Mouse (Mus musculus): Measurements from ENCODE around the gene Akap8l.

Gene Akap8l

DNA sequence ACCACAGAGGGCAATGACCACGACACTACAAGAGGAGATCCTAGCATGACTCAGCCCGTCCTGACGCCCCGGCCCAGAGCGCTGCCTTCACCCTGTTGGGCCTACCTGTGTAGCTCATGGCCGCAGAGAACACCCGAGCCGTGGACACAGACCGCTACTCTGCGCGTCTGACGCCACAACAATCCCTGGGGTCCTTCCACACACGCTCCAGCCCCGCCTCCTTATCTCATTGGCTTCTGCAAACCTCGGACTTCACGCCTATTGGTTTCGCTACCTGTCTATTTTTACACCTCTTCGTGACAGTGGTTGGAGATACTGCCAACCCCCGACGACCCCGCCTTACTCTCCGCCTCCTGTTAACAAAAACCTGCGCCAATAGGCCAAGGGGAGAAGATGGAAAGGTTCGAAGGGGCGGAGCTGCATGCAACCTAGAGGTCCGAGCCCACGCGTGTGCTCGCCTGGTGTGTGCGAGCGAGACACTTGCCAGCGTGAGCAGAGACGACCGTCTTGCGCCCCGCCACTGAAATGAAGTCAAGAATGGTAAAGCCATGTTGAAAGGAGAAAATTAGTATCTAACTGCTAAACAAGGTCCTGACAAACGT is at the start of gene Akap8l:
Gene Akap8l (minus strand): TSS at position 226 of the 602 bp plus-strand sequence.
- DNase-seq (ENCODE audit: low read depth): peak; percentile 98

DNA sequence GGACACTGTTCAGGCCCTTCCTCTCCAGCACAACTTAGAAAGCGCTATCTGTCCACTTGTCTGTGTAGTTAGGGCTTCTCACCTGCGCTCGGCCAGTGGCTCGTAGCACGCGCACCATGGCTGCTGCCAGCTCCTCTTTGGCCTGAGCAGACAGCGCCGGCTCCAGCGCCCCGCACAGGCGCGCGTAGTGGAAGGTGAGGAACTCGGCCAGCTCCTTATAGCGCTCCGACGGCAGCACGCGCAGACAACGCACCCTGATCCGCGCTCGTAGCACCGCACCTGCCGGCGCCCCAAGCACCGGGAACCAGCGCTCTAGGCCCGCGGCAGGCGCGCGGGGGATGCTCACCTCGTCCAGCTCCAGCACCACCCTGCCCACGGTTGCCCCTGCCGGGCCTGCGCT is 45.9 kb upstream of the Akap8l start:
- DNase-seq (ENCODE audit: low read depth): no peak

DNA sequence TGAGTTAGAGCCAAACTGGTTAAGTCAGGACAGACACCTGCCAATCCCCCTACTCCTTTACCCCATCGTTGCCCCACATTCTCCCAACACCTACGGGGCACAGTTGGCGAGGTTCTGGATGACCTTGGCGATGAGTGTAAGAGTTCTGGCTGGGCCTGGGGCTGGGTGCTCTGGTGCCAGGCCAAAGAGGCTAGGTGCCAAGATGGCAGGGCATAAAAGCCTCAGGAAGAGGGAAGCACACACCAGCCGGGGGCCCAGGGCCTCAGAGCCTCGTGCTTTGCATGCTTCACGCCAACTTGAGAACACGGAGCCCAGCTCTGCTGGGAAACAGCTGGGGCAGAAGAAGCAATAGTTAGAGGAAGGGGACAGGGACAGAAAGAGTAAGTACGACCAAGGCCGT is 43.5 kb upstream of the Akap8l start:
- no peak for DNase-seq (ENCODE audit: low read depth)

DNA sequence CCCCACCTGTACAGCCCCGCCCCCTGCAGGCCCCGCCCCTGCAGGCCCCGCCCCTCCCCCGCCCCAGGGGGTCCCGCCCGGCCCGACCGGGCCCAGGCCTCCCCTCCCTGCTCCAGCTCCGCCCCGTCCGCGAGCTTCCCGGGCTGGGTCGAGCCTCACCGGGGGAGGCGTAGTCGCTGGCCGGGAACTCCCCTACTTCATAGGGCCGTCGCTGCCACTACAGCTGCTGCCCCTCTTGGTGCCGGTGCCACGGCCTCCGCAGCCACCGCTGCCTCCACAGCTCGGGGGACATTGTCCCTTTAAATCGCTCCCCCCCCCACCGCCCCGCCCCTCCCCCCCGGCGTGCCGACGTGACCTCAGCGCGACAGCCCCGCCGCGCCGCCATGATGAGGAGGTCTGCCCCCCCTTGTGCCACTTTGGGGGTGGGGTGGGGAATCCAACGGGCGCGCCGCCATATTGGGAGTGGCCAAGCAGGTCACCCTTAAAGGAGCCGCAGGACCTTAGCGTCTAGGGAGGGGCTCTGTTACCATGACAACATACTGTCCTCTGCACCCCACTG is 38.8 kb upstream of the Akap8l start, which contains the start of gene Wiz:
Gene Wiz (minus strand): TSS at position 339 of the 559 bp plus-strand sequence.
- peak; percentile 51 for DNase-seq (ENCODE audit: low read depth)

DNA sequence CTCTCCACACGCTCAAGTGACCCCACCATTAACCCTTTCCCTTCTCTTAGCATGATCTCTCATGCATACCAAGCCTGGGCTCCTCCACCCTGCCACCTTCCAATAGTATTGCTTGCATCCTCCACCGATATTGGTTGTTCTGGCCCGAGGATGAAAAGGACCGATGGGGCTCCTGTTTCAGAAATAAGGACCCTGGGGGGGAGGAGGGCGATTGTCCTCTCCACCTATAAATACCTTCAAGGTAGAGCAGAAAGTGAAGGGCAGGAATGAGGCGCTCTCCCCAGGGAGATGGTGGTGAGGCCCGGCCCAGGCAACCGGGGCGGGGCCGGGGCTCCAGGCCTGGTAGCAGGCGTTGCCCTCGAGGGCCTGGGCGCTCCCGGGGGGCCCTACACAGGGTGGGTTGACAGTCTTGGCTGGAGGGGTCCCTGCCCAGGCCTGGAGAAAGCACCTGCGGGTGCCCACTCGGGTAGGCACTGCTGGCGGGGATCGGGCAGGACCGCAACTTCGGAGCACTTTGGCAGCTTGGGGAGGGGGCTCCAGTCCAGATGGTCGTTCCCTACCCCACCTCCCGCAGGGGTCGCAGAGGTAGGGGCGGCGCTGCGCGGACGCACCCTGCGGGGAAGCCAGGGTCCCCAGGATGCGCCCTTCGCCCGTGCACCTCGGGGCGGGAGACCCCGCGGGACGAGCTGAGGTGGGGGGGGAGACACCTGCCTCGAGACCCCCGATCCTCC is 38.1 kb upstream of the Akap8l start:
- DNase-seq (ENCODE audit: low read depth): no peak

DNA sequence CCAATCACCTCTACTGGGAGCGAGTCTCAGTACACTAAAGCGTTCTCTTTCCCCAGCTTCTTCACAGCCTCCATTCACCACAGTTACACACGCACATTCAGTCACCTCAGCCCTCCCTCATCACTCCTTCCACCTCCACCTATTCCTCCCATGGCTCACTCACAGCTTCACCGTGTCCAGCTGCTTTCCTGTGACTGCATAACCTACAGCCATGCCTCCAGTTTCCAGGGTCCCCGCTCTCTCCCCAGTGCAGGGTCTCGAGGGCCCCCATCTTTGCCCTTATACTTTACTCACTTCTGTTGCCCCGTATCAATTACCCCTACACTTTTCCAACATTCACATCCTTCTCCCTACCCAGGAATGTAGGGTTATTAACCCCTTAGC is 37.6 kb upstream of the Akap8l start:
- no peak for DNase-seq (ENCODE audit: low read depth)

DNA sequence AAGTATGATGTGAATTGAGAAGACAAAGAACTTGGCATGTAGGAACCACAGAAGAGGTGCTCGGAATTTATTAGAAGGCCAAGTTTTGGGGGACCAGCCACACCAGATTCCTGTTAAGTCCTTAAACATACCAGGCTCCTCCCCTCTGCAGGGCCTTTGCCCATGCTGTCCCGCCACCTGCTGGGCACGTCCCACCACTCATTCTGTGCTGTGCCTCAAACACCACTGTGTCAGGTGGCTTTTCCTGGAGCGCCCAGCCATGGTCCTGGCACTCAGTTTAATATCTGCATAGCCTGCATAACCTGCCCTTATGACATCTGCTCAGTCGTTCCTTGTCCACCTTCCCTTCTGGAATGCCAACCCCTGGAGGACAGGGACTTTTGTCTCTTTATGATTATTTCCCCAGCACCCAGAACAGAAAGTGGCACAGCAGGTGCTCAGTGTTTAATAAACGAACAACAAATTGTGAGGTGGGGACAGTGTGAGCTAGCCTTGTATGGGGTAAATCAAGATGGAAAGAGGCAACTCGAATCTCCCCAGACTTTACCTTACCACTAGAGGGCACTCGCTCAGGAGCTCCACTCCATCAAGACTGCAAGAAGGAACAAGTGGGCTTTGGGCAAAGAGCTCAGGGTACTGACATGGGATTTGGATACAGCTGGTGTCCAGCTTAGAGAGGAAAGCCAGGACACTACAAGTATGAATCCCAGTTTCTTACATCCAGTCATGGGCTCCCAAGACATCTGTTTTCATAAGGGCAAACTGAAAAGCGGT is 36.4 kb upstream of the Akap8l start:
- no peak for DNase-seq (ENCODE audit: low read depth)

DNA sequence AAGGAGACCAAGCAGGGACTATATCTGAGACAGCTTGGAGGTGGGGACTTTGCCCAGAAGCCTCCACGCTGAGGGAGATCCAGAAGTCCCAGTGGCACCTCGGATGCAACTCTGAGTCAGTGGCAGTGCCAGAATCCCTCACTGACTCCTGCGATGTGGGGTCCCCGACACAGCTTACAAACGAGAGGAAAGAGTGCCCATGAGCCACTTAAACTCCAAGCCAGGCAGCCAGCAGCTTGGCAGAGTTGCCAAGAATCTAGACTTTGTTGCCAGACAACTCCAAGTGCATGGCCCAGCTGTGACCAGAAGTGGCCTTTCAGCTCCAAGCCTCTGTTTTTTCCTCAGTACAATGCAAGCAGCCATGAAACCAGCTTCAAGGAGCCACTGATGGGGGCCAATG is 33.3 kb upstream of the Akap8l start:
- no peak for DNase-seq (ENCODE audit: low read depth)

DNA sequence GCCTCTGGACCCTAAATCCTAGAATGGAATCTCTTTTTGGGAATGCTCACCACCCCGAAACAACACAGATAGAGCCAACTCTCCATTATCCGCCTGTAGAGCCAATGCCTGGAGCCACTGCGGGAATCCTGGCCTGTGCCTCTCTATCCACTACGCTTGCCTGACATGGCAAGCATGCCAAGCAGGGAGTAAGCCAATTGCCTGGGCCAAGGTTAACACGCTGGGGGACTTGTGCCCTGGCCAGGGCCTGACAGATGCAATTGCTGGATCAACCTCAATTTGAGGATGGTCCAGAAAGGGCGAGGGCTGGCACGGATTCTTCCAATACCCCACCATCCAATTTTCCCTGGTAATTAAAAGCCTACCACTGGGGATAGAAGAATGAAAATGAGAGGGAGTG is 32.2 kb upstream of the Akap8l start:
- no peak for DNase-seq (ENCODE audit: low read depth)

DNA sequence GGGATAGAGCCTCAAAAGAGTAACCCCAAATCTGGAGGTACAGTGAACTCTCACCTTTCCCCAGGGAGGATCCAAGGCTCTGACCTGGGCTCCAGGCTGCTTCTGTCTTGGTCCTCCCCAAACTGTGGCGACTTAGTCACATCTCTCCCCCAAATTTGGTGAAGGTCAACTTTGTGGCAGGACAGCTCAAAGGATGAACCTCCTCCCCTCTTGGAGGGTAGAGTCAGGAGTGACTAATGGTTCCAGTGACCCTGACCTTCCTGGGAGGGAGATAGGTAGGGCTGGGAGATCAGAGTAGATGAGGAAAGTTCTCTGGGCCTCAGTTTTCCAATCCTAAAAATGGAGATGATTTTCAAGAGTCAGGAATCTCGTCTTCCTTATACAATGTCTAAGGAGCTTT is 28.4 kb upstream of the Akap8l start:
- DNase-seq (ENCODE audit: low read depth): no peak

DNA sequence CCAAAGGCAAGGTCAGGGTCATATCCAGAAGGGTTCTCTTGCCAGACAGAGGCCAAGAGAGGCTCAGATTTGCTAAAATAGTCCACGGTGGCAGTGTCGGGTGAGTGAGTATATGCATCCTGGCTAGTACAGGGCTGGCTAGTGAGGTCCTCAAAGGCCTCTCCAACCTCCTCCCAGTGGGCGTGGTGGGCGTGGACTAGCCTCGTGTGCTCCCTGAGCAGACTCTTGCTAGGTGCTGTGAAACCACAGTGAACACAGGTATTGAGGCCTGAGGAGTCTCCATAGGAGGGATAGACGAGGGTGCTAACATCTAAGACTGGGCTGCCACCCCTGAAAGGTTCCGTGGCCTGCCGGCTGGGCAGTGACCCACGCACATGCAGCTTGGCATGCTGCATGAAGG is 26.7 kb upstream of the Akap8l start:
- no peak for DNase-seq (ENCODE audit: low read depth)

DNA sequence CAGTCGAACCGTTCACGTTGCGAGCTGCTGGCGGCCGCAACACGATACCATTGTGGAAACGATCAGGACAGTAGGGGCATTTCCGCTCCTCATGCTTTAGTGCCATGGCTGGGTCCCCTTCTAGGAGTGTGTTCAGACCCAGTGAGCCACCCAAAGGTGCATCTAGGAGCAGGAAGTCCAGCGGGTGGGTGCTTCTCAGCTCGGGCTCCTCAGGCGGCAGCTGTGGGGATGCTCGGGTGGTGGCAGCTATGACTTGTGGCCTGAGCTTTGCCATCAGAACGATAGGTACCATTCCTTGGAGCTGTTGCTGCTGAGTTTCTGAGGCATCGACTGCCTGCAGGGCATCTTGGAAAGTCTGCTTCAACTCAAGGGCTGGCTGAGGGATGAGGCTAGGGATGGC is 26.1 kb upstream of the Akap8l start:
- no peak for DNase-seq (ENCODE audit: low read depth)

DNA sequence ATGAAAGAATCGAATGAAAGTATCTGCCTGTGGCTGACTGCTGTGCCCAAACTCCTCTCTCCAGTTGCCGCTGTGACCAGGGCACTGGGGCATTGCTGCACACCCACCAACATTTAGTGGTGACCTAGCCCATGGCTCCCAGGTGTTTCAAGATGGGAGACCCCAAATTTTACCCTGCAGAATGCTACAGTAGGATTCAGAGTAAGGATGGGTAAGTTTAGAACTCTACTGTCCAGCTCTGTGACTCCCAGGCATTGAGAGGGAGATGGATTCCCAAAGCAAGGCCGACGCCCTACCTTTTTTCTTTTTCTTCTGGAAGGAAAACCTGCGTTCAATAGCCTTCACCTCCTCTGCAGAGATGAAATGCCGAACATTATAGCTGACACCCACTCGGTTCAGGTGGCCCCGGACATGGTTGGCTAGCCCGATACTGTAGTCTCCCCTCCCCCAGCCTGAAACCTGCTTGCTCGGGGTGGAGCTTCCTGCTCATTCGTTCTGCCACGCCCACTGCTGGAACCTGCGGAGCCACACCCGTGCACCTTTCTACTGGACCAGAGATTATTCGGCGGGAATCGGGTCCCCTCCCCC is 18.7 kb upstream of the Akap8l start:
- no peak for DNase-seq (ENCODE audit: low read depth)

DNA sequence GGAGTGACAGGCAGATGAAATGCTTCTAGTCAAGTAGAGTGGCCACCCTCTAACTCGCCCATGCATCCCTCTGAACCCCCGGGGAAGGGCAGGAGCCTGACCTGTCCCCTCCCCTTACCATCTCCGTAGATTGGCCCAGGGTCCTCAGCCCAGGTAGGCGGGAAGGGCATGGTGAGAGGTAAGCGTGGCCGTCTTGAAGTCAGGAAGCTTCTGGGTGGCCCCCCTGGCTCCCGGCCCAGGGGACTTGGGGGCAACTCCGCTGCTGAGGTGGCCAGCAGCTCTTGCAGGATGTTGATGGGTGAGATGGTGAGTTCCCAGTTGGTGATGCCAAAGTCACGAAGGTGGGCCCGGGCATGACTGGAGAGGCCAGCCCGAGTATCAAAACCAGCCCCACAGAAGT is 17.3 kb upstream of the Akap8l start:
- DNase-seq (ENCODE audit: low read depth): no peak

DNA sequence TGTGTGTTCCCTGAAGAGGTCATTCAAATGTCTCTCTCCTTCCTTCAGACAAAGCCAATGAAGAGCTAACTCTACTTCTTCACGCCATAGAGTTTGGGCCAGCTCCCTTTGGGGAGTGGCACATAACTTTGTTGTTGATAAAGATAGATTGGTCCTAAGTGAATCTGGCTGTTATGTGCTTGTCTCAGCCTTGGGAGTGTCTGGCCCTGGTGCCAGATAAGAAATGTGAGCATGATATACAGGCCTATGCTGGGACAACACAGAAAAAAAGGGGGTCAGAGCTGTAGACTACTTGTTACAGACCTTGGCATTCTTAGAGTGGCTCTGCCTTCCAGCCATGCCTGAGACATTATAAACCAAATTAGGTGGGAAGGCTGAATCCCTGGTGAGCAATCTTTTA is 14.9 kb upstream of the Akap8l start:
- DNase-seq (ENCODE audit: low read depth): no peak

DNA sequence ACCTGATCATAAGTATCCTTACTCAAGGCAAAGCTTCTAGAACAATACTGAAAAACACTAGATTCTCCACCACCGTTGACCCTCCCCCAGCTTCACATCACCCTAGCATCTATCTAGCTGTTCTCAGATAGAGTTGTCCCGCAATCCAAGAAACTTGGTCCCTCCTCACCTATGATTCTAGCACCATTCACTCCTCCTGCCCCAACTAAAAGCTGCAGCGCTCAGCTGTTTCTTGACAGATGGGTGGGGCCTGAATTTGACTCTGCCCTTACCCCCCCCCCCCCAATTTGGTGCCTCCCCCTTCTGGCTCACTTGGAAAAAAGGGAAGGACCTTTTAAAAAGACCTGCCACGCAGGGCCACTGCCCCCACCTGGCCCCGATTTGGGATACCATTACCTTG is 14.4 kb upstream of the Akap8l start:
- DNase-seq (ENCODE audit: low read depth): no peak

DNA sequence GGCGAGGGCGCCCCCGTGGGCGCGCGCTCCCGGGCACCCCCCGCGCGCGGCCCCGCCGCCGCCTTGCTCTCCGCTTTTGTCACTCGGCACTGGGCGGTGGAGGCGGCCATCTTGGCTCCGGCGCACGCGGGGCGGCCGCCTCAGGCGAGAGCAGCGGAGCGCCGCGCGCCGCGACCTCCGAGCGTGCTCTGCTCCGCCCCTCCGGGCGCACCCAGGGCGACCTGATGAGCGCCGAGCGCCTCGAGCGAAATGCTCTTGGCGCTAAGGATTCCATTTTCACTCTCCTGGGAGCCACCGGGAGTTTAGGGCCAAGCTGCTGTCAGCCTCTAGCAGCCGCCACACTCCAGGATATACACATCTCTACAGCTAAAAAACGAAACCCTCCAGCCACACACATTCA is 13.9 kb upstream of the Akap8l start:
- DNase-seq (ENCODE audit: low read depth): peak; percentile 53

DNA sequence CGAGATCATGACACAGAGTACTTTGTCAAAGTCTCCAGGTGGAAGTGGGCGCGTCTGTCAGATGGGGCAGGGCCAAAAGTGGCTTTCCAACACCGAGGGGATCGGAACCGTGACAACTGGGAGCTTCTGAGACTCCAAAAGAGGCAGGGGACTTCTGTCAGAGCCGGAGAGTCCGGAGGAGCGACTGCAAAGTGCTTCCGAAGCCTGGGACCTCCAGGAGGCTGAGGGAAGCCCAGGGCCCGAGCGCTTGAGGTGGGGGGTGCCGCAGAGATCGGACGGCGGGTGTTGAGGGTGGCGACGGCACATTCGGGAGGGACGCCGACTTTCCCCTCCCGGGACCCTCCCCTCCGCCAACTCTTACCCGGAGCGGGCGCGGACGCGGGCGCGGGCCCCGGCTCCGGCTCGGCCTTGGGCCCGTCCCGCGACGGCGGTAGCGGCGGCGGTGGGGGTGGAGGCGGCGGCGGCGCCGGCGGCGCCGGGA is 13.5 kb upstream of the Akap8l start:
- no peak for DNase-seq (ENCODE audit: low read depth)

DNA sequence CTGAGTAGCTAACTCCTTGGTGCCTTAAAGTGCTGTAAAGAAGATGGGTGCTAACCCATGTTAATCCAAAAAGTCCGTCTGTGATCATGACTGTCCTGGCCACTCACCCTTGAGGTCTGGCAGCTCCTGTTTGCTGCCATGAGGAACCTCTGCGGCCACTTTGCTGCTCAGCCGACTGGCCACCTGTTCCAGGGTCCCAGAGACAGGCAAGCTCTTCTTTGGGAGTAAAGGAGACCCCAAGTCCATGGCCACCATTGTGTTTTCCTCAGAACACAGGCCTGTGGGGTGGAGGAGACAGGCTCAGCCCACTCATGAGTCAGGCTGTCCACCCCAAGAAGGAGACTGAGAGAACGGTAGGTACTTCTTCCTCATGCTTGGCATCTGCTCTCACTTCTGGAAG is 12.3 kb upstream of the Akap8l start:
- no peak for DNase-seq (ENCODE audit: low read depth)

DNA sequence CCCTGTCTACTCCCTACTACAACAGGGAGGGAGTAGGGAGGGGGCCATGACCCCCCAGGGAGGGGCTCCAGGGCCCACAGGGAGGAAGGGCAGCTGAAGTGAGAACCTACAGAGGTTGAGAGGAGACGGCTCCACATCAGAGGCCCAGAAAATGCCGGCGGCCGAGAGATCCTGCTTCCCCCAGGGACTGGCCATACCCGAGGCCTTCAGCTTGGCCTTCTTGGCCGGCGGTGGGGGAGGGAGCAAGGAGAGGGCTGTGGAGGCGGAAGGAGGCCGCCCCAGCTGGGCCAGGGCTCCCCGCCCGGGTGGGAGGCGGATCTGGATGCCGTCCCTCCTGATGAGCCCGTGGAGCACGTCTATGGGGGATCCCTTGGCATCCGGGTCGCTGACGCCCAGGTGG is 9.5 kb upstream of the Akap8l start:
- no peak for DNase-seq (ENCODE audit: low read depth)

DNA sequence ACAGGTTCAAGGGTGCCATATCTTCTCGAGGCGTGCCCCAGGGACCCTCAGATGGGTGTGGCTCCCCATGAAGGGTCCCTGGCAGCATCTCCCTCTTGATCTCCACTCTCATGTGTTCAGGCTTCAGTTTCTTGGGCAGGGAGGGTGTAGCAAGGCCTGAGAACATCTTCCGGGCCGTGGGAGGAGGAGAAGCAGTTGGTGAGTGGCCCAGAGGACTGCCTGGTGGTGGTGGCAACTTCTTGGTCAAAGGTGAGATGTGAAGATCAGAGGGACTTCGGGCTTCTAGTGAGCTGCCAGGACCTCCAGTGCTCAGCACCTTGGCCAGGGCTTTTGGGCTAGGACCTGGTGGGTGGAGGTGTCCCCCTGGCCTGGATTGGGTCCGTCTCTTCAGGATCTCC is 8.5 kb upstream of the Akap8l start:
- no peak for DNase-seq (ENCODE audit: low read depth)

DNA sequence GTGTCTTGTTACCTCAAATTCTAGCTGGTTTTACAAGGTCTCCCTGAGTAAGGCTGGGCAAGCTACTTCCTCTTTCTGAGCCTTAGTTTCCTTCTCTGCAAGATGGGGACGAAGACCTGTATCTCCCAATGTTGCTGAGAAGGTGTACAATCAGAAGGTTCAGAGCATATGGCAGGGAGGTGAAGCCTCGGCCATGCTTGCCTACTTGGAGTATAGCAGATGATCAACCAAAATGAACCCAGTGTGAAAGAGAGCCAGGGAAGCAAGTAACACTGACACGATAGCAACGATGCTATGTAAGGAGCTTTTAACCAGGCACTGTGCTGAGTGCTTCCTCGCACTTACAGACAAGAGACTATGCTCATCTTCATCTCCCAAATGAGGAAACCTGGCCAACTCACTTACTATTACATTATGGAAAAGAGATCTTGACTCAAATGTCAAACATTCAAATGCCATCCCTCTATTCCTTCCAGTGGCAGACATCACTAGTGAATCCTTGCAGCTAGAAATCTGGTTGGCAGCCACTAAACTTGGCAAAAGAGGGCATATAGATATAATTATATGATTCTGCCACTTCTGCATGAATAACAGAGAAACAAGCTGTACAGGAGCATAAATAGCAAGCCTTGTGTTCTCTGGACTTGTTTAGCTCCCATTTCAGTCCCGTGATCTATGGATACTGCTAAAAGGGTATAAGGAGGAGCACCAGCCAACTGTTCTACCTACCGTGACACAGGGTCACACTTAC is 8.0 kb upstream of the Akap8l start:
- DNase-seq (ENCODE audit: low read depth): no peak

Measured in fibroblast of lung, adult 2 months (primary cell).